Mouse (Mus musculus): Measurements from ENCODE around the gene Jazf1. TPM values are rescaled to one million over a fixed set of nuclear protein-coding genes. Genes with fewer than 3 reads are reported as not detected.

The Jazf1 gene
- total RNA-seq, 1 experiment: 1.2 TPM

- H3K4me3 ChIP-seq (ENCODE audit: insufficient read depth in 1 of 2, low read depth in 1 of 2, low read length in 2 of 2, poor library complexity in 1 of 2, severe bottlenecking in 1 of 2): no peak overlapping the region
- DNase-seq (ENCODE audit: low read depth, low spot score): no peak
- no peak overlapping the region for H3K27ac ChIP-seq (ENCODE audit: insufficient read depth, low read depth, low read length, poor library complexity, severe bottlenecking)
- in situ Hi-C loops (cut with MboI; ENCODE audit: low sequenced_read_pairs in 2 of 2, unreplicated experiment in 2 of 2): no loop called here
- no peaks in the 10 kb centered on the region for H3K4me1 ChIP-seq (ENCODE audit: control insufficient read depth in 2 of 2, insufficient read depth in 2 of 2, low read length in 2 of 2, poor library complexity in 1 of 2)
- TF ChIP-seq MAFK (IDR thresholded peaks at IDR 0.05; ENCODE audit: insufficient read depth, low read depth, low read length): no peak
- no peak for TF ChIP-seq HCFC1 (IDR thresholded peaks at IDR 0.05; ENCODE audit: borderline replicate concordance, insufficient read depth, low read length)
- TF ChIP-seq CHD2 (IDR thresholded peaks at IDR 0.05; ENCODE audit: low read depth, low read length): no peak
- no peak for TF ChIP-seq ZNF384 (IDR thresholded peaks at IDR 0.05; ENCODE audit: low read depth, low read length)
- TF ChIP-seq ZC3H11A (IDR thresholded peaks at IDR 0.05; ENCODE audit: borderline replicate concordance, low read depth, low read length): no peak
- H3K9ac ChIP-seq (ENCODE audit: insufficient read depth, low read depth, low read length, poor library complexity, severe bottlenecking): no peak overlapping the region
- H3K9me3 ChIP-seq (ENCODE audit: control insufficient read depth, insufficient read depth, low read depth, low read length): no peaks in the 10 kb centered on the region
- no peaks in the 10 kb centered on the region for H3K36me3 ChIP-seq (ENCODE audit: control insufficient read depth, insufficient read depth, low read length, poor library complexity, severe bottlenecking)
Measured at GRCm38 (mm10) chr6:52894501-52894823, 174.0 kb downstream of the Jazf1 start.

GRCm38 (mm10) chr6:52893811-52894500, 174.5 kb downstream of the Jazf1 start:
- H3K9me3 ChIP-seq (ENCODE audit: control insufficient read depth, insufficient read depth, low read depth, low read length): no peaks in the 10 kb centered on the region
- H3K4me1 ChIP-seq (ENCODE audit: control insufficient read depth in 2 of 2, insufficient read depth in 2 of 2, low read length in 2 of 2, poor library complexity in 1 of 2): no peaks in the 10 kb centered on the region
- TF ChIP-seq ZC3H11A (IDR thresholded peaks at IDR 0.05; ENCODE audit: borderline replicate concordance, low read depth, low read length): no peak
- TF ChIP-seq CHD2 (IDR thresholded peaks at IDR 0.05; ENCODE audit: low read depth, low read length): no peak
- no peak for TF ChIP-seq ZNF384 (IDR thresholded peaks at IDR 0.05; ENCODE audit: low read depth, low read length)
- no peak for TF ChIP-seq MAFK (IDR thresholded peaks at IDR 0.05; ENCODE audit: insufficient read depth, low read depth, low read length)
- H3K4me3 ChIP-seq (ENCODE audit: insufficient read depth in 1 of 2, low read depth in 1 of 2, low read length in 2 of 2, poor library complexity in 1 of 2, severe bottlenecking in 1 of 2): no peak overlapping the region
- no peak overlapping the region for H3K27ac ChIP-seq (ENCODE audit: insufficient read depth, low read depth, low read length, poor library complexity, severe bottlenecking)
- no peaks in the 10 kb centered on the region for H3K36me3 ChIP-seq (ENCODE audit: control insufficient read depth, insufficient read depth, low read length, poor library complexity, severe bottlenecking)
- H3K9ac ChIP-seq (ENCODE audit: insufficient read depth, low read depth, low read length, poor library complexity, severe bottlenecking): no peak overlapping the region
- in situ Hi-C loops (cut with MboI; ENCODE audit: low sequenced_read_pairs in 2 of 2, unreplicated experiment in 2 of 2): no loop called here
- no peak for DNase-seq (ENCODE audit: low read depth, low spot score)

GRCm38 (mm10) chr6:52892978-52893377, 175.5 kb downstream of the Jazf1 start:
- no peaks in the 10 kb centered on the region for H3K9me3 ChIP-seq (ENCODE audit: control insufficient read depth, insufficient read depth, low read depth, low read length)

GRCm38 (mm10) chr6:52887541-52888203, 180.8 kb downstream of the Jazf1 start:
- H3K4me1 ChIP-seq (ENCODE audit: control insufficient read depth in 2 of 2, insufficient read depth in 2 of 2, low read length in 2 of 2, poor library complexity in 1 of 2): no peaks in the 10 kb centered on the region
- H3K27ac ChIP-seq (ENCODE audit: insufficient read depth, low read depth, low read length, poor library complexity, severe bottlenecking): no peak overlapping the region
- in situ Hi-C loops (cut with MboI; ENCODE audit: low sequenced_read_pairs in 2 of 2, unreplicated experiment in 2 of 2): no loop called here

More at GRCm38 (mm10) chr6:52892978-52893377, 175.5 kb downstream of the Jazf1 start:
- Histone ChIP-seq H3K4me3 (ENCODE audit: insufficient read depth in 1 of 2, low read depth in 1 of 2, low read length in 2 of 2, poor library complexity in 1 of 2, severe bottlenecking in 1 of 2) (no peak overlapping the region), H3K36me3 (ENCODE audit: control insufficient read depth, insufficient read depth, low read length, poor library complexity, severe bottlenecking) (no peaks in the 10 kb centered on the region), H3K4me1 (ENCODE audit: control insufficient read depth in 2 of 2, insufficient read depth in 2 of 2, low read length in 2 of 2, poor library complexity in 1 of 2) (no peaks in the 10 kb centered on the region), H3K9ac (ENCODE audit: insufficient read depth, low read depth, low read length, poor library complexity, severe bottlenecking) (no peak overlapping the region), H3K27ac (ENCODE audit: insufficient read depth, low read depth, low read length, poor library complexity, severe bottlenecking) (no peak overlapping the region)
- DNase-seq (ENCODE audit: low read depth, low spot score): no peak
- TF ChIP-seq CHD2 (IDR thresholded peaks at IDR 0.05; ENCODE audit: low read depth, low read length): no peak
- no peak for TF ChIP-seq ZC3H11A (IDR thresholded peaks at IDR 0.05; ENCODE audit: borderline replicate concordance, low read depth, low read length)
- no peak for TF ChIP-seq HCFC1 (IDR thresholded peaks at IDR 0.05; ENCODE audit: borderline replicate concordance, insufficient read depth, low read length)
- no peak for TF ChIP-seq MAFK (IDR thresholded peaks at IDR 0.05; ENCODE audit: insufficient read depth, low read depth, low read length)
- TF ChIP-seq ZNF384 (IDR thresholded peaks at IDR 0.05; ENCODE audit: low read depth, low read length): no peak
- in situ Hi-C loops (cut with MboI; ENCODE audit: low sequenced_read_pairs in 2 of 2, unreplicated experiment in 2 of 2): no loop called here

More at GRCm38 (mm10) chr6:52887541-52888203, 180.8 kb downstream of the Jazf1 start:
- no peak overlapping the region for H3K4me3 ChIP-seq (ENCODE audit: insufficient read depth in 1 of 2, low read depth in 1 of 2, low read length in 2 of 2, poor library complexity in 1 of 2, severe bottlenecking in 1 of 2)
- TF ChIP-seq HCFC1 (IDR thresholded peaks at IDR 0.05; ENCODE audit: borderline replicate concordance, insufficient read depth, low read length) (no peak), ZNF384 (IDR thresholded peaks at IDR 0.05; ENCODE audit: low read depth, low read length) (no peak), ZC3H11A (IDR thresholded peaks at IDR 0.05; ENCODE audit: borderline replicate concordance, low read depth, low read length) (no peak), CHD2 (IDR thresholded peaks at IDR 0.05; ENCODE audit: low read depth, low read length) (no peak), MAFK (IDR thresholded peaks at IDR 0.05; ENCODE audit: insufficient read depth, low read depth, low read length) (no peak)
- no peak for DNase-seq (ENCODE audit: low read depth, low spot score)
- H3K9ac ChIP-seq (ENCODE audit: insufficient read depth, low read depth, low read length, poor library complexity, severe bottlenecking): no peak overlapping the region
- no peaks in the 10 kb centered on the region for H3K36me3 ChIP-seq (ENCODE audit: control insufficient read depth, insufficient read depth, low read length, poor library complexity, severe bottlenecking)
- no peaks in the 10 kb centered on the region for H3K9me3 ChIP-seq (ENCODE audit: control insufficient read depth, insufficient read depth, low read depth, low read length)
